Mouse (Mus musculus) liver, adult (tissue): ENCODE results near the gene Prrg2.
A peak's percentile ranks its signal among the peaks of the same experiment; 100 is the strongest.

Experiments
- GATA4 ChIP-seq: IDR thresholded peaks from 2 replicates; pipeline ENCODE4 v1.6.1; 2014; ENCODE audit warnings: mild to moderate bottlenecking, low read length; ENCODE audit not compliant: insufficient replicate concordance

Gene Prrg2

GRCm38 (mm10) chr7:45075405-45075804 is 12.9 kb upstream of the Prrg2 start:
- TF ChIP-seq GATA4, result no peak

GRCm38 (mm10) chr7:45073949-45074348 is 11.5 kb upstream of the Prrg2 start:
- no peak for TF ChIP-seq GATA4

GRCm38 (mm10) chr7:45073171-45073707 is 10.8 kb upstream of the Prrg2 start:
- no peak for TF ChIP-seq GATA4

DNA sequence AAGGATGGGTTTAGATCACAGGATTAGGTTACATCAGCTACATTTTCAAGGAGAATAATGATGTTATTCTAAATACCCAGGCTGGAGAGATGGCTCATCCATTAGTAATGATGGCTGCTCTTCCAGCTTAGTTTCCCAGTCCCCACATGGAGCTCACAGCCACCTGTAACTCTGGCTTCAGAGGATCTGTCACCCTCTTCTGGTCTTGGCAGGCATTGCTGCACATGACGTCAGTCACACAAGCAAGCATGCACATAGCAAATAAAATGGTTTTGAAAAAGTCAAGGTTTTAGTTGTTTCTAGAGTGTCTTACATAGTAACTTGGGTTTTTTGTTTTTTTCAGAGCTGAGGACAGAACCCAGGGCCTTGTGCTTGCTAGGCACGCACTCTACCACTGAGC is 9.8 kb upstream of the Prrg2 start:
- no peak for TF ChIP-seq GATA4

DNA sequence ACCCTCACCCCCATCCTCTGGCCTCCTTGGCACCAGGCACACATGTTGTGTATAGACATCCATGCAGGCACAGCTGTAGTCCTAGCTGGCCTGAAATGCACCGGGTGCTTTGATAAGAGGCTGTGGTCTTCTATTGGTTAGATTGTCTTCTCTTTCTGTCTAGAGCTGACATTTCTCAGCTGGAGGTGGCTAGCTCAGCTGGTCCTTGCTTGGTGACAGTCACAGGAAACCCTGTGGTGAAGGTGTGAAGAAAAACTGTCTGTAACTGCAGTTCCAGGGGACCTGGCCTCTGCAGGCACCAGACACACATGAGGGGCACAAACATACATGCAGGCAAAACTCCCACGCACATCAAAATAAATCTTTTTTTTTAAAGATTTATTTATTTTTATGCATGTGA is 7.2 kb upstream of the Prrg2 start:
- no peak for TF ChIP-seq GATA4

GRCm38 (mm10) chr7:45068000-45068318 is 5.5 kb upstream of the Prrg2 start:
- TF ChIP-seq GATA4, result no peak

DNA sequence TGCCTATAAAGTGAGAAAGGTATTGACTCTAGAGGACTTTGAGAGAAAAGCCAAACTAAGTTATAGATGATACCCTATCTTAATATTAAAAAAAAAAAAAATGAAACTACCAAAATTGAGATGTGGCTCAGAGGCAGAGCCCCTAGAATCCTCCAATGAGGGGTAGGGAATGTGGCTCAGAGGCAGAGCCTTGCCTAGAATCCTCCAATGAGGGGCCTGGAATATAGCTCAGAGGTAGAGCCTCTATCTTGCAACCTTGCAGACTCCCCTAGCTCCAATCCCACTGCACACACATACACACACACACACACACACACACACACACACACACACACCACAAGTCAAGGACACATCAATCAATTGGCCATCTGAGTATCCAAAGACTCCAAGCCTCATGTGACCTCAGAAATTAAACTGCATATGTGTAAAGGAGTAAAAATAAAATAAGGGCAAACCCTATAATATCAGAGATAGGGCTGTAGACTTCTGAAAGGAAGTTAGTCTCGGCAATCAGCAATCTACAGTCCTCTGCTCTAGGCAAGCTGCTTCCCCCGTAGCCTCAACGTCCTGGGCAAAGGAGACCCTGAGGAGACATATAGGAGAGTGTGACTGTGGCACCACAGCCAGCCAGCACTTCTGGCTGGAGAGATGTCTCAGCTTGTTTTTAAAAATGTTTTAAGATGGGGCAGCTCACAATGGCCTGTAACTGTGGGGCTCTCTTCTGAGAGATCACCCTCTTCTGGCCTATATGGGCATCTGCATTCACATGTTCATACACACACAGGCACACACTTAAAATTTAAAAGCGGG is 4.9 kb upstream of the Prrg2 start:
- TF ChIP-seq GATA4, result no peak

- no peak for TF ChIP-seq GATA4
Observed at GRCm38 (mm10) chr7:45061532-45062075, 873 bp downstream of the Prrg2 start.

- TF ChIP-seq GATA4, result no peak
Observed at GRCm38 (mm10) chr7:45060632-45061122, 1.8 kb downstream of the Prrg2 start.

DNA sequence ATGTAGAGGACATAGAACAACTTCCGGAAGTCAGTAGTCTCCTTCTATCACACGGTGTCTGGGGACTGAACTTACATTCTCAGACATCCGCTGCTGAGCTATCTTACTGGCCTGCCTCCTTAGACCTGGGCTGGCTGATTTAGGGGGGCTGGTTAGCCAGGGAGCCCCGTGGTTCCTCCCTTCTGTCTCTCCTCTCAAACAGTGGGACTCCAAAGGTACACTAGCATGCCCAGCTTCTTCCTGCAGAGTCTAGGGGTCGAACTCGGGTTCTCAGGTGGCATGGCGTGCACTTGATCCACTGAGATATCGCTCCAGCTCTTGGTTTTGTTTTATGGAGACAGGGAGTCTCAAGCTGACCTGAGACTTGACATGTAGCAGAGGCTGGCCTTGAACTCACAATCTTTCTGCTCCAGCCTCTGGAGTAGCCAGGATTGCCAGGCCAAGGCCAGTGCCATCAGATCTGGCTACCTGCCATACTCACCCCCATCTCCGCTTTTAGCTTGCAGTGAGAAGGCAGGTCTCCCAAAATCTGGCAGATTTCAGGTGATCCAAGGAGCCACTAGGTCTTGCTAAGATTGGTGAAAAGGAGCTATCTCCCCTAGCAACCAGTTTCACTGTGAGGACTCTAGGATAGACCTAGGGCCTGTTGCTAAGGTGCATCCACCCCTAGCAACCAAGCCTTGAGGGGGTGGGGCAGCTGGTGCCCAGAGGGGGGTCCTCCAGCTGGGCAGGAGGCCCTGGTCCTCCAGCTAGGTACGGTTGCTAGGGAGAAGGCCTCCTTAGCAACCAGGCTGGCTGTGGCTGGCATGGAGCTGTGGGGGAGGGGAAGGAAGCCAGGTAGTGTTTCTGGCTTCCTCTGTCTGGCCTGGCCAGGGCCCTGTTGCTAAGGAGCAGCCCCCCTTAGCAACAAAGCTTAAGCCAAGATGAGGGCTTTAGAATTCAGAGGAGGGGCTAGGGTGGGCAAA is 3.6 kb downstream of the Prrg2 start:
- no peak for TF ChIP-seq GATA4

- TF ChIP-seq GATA4, result no peak
Observed at GRCm38 (mm10) chr7:45056972-45057348, 5.5 kb downstream of the Prrg2 start.

DNA sequence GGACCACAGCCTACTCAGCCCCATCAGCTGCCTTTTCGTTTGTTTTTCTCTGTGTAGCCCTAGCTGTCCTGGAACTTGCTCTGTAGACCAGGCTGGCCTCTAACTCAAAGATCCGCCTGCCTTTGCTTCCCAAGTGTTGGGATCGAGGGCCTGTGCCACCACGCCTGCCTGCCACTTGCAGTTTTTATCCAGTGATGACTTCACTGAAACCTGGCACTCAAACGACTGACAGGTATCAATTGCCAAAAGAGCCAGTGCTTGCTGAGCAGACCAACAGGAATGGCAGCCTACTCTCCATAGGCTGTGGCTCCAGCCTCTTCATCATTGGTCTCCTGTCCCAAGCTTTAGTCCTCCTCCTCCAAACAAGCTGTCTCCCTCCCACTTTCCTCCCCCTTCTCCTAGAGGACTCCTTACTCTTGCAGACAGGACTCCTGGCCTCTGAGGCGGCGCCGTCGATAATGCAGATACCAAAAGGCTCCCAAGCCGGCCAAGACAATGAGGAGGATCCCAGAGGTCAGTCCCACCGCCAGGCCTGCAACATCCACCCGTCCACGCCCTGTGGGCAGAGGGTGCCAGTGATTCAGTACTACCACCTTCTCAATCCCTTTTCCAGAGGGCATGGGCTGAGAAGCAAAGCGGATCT is 6.0 kb downstream of the Prrg2 start:
- no peak for TF ChIP-seq GATA4

GRCm38 (mm10) chr7:45053931-45054510 is 8.5 kb downstream of the Prrg2 start:
- TF ChIP-seq GATA4, result peak; percentile 21; the same call in 1 of the 2 replicates

DNA sequence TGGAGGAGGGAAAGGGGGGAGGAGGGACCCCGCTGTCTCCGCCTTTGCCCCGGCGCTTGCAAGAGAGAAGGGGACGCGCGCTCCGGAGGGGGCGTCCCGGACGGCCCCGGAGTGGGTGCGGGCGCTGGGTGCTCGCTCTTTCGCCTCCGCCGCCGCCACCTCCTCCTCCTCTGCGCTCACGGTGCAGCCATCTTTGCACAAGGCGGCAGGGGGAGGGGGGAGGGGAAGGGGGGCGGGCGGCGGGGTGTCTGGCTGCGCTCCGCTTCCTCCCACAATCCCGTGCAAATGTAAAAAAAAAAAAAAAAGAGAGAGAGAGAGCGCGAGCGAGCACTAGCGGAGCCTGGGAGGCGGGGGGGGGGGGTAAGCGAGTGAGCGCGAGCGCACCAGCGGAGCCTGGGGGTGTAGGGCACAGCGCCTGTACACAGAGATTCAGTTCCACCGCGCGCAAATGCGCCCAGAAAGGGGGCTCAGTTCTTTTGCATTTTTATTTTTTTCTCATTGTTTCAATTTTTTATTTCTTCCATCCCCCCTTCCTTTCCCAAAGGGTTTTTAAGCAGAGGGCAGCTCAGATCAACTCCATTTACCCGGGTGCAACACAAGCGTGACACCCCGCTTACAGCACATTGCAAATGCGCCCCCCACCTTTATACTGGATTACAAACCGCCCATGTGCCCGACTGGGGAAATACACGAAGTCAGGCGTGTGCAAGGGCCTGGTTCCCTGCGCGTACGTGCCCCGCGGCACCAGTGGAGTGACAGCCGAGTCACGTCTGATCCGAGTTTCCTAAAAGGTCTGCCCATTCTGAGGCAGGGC is 9.2 kb downstream of the Prrg2 start:
- no peak for TF ChIP-seq GATA4
